In genomic region chr6:131388040-131389021, GRCm38 (mm10) we compare ENCODE assay signal across 8 mouse cellular contexts. TPM values are rescaled to one million over a fixed set of nuclear protein-coding genes. Genes with fewer than 3 reads are reported as not detected.
DNase-seq lines count a peak whose midpoint lies in the region; ATAC-seq and TF ChIP-seq lines count a peak whose summit lies in the region.

Gene Ybx3, minus strand, starts transcription at chr6:131388476.

- no peaks in the 10 kb centered on the region for H3K27me3 ChIP-seq in lung, embryonic 15.5 days
- no peaks in the 10 kb centered on the region for H3K27me3 ChIP-seq in thymus, adult 2 months (ENCODE audit: control insufficient read depth, insufficient read depth, low read length)

- peak within 1 kb of the TSS; percentile 91 for H3K27ac ChIP-seq in lung, embryonic 15.5 days
- H3K27ac ChIP-seq in thymus, adult 2 months (ENCODE audit: control insufficient read depth, insufficient read depth, low read length) = no peak within 1 kb of the TSS

- TF ChIP-seq CTCF in thymus, adult 2 months (IDR thresholded peaks at IDR 0.05; ENCODE audit: borderline replicate concordance, control insufficient read depth, extremely low read depth, insufficient read depth, low read length, poor library complexity) = no peak

- H3K9ac ChIP-seq in lung, embryonic 15.5 days = peak within 1 kb of the TSS; percentile 80

- under 1% methylated on average over 59 of the region's 107 CpGs for WGBS in lung, embryonic 15.5 days
- WGBS in thymus, adult 2 months = 3% methylated on average over 107 of the region's 107 CpGs

- peak; percentile 36 for DNase-seq in MEL-GATA-1-ER (ENCODE audit: extremely low read depth, low read depth)
- DNase-seq in cerebellum, adult 8-10 months = peak; percentile 87
- peak; percentile 54 for DNase-seq in layer of hippocampus, adult 9-10 months (ENCODE audit: low spot score)
- DNase-seq in ovary, adult 18-20 months (ENCODE audit: low spot score) = peak; percentile 82
- peak; percentile 50 for DNase-seq in thymus, adult 2 months

- no peaks in the 10 kb centered on the region for H3K36me3 ChIP-seq in lung, embryonic 15.5 days
- H3K36me3 ChIP-seq in thymus, adult 2 months (ENCODE audit: control insufficient read depth, insufficient read depth, low read length) = no peaks in the 10 kb centered on the region

- peak; percentile 83 for ATAC-seq in frontal cortex, adult (ENCODE audit: low TSS enrichment)
- peak; percentile 50 to 64 for ATAC-seq in hematopoietic stem cell, adult 5-6 weeks (replicated peaks in 1 of 2; ENCODE audit: insufficient read depth in 1 of 2, low FRiP score in 2 of 2, low TSS enrichment in 1 of 2, low read depth in 1 of 2, poor library complexity in 2 of 2, severe bottlenecking in 2 of 2)
- ATAC-seq in lung, embryonic 15.5 days (ENCODE audit: borderline replicate concordance, extremely low read depth, low FRiP score, low TSS enrichment) = peak; percentile 90

- TF ChIP-seq POLR2A in thymus, adult 2 months (IDR thresholded peaks at IDR 0.05; ENCODE audit: control insufficient read depth, extremely low read depth, insufficient read depth, low read length, poor library complexity) = no peak

- H3K9me3 ChIP-seq in lung, embryonic 15.5 days = no peaks in the 10 kb centered on the region

- H3K4me2 ChIP-seq in lung, embryonic 15.5 days = peak within 1 kb of the TSS; percentile 92

- H3K4me1 ChIP-seq in lung, embryonic 15.5 days = peaks cover 34% of the 10 kb centered on the region
- H3K4me1 ChIP-seq in thymus, adult 2 months (replicated peaks; ENCODE audit: control insufficient read depth, insufficient read depth, low read length) = peaks cover 12% of the 10 kb centered on the region

- H3K4me3 ChIP-seq in lung, embryonic 15.5 days = peak within 1 kb of the TSS; percentile 80
- peak within 1 kb of the TSS; percentile 85 for H3K4me3 ChIP-seq in thymus, adult 2 months (ENCODE audit: control insufficient read depth, insufficient read depth, low read length)

RNA-seq across cellular contexts. Expression of gene Ybx3, which starts in this region (rescaled TPM):
- total RNA-seq in hematopoietic stem cell, adult 5-6 weeks (2017) = 303 and 379 TPM in 2 replicates
- 47.2 and 49.8 TPM in 2 replicates for polyA plus RNA-seq in lung, embryonic 15.5 days (2015; fragmentation: Nextera tagmentation; extraction: Ambion mirVana)
- 48.2 and 71.4 TPM in 2 replicates for polyA plus RNA-seq in thymus, adult 2 months (2012; rRNA removed)

Comparison
In these comparisons a context has a peak if more than half of its experiments do, and no peak if none do; other contexts are left out.
1. DNase-seq: peak in every context shown above with its lines; median percentile 87 in cerebellum, adult 8-10 months; 82 in ovary, adult 18-20 months; 54 in layer of hippocampus, adult 9-10 months; 50 in thymus, adult 2 months; 36 in MEL-GATA-1-ER.